Mouse (Mus musculus) liver (tissue): ENCODE data around the gene Fdps.
"Not testable (repeated sequence)": the region's sequence is repeated elsewhere in the genome, so short reads cannot be mapped to it uniquely, and the experiment has no call there.

Experiments
- DNase-seq: peaks from one replicate; pipeline ENCODE4 v3.0.0-alpha.2; 2020; ENCODE audit warnings: mixed read lengths

The Fdps gene

GRCm38 (mm10) chr3:89101459-89101811 is 324 bp downstream of the Fdps start:
- no peak for DNase-seq

- no peak for DNase-seq
These were observed 948 bp downstream of the Fdps start, which contains the start of gene Gm43738 for GRCm38 (mm10) chr3:89100811-89101210. Gm43738 (minus strand) TSS chr3:89101099.

GRCm38 (mm10) chr3:89094021-89094420 is 7.7 kb downstream of the Fdps start:
- no peak for DNase-seq

GRCm38 (mm10) chr3:89093175-89093574 is 8.6 kb downstream of the Fdps start, which contains the start of gene Rusc1:
Rusc1 (minus strand) TSS chr3:89093311.
- DNase-seq: peak; percentile 87

- no peak for DNase-seq
These were observed 9.2 kb downstream of the Fdps start for GRCm38 (mm10) chr3:89092509-89093090.

- no peak for DNase-seq
These were observed 9.8 kb downstream of the Fdps start for GRCm38 (mm10) chr3:89091811-89092508.

GRCm38 (mm10) chr3:89090694-89091655 is 10.8 kb downstream of the Fdps start:
- DNase-seq: peak; percentile 87

- DNase-seq: peak; percentile 90
These were observed 11.7 kb downstream of the Fdps start for GRCm38 (mm10) chr3:89089882-89090591.

GRCm38 (mm10) chr3:89088974-89089373 is 12.8 kb downstream of the Fdps start:
- no peak for DNase-seq

- peak; percentile 89 for DNase-seq
These were observed 14.2 kb downstream of the Fdps start for GRCm38 (mm10) chr3:89087338-89088110.

- DNase-seq: no peak
These were observed 17.0 kb downstream of the Fdps start for GRCm38 (mm10) chr3:89084654-89085190.

GRCm38 (mm10) chr3:89084133-89084532 is 17.6 kb downstream of the Fdps start:
- no peak for DNase-seq

GRCm38 (mm10) chr3:89082287-89082686 is 19.5 kb downstream of the Fdps start:
- not testable (repeated sequence) for DNase-seq

- no peak for DNase-seq
These were observed 24.4 kb downstream of the Fdps start for GRCm38 (mm10) chr3:89077383-89077782.

- no peak for DNase-seq
These were observed 34.5 kb downstream of the Fdps start for GRCm38 (mm10) chr3:89067265-89067664.

GRCm38 (mm10) chr3:89061696-89062095 is 40.1 kb downstream of the Fdps start:
- DNase-seq: no peak

GRCm38 (mm10) chr3:89058783-89059182 is 43.0 kb downstream of the Fdps start:
- DNase-seq: peak; percentile 21

GRCm38 (mm10) chr3:89058361-89058760 is 43.4 kb downstream of the Fdps start:
- no peak for DNase-seq
